Mouse (Mus musculus): ENCODE results near the gene Vsig2.

- no peak for TF ChIP-seq CTCF (IDR thresholded peaks at IDR 0.05)
- no peak for TF ChIP-seq EP300 (IDR thresholded peaks at IDR 0.05)
Measured at GRCm38 (mm10) chr9:37543869-37544440, 4.9 kb downstream of the Vsig2 start.
